Mouse (Mus musculus): ENCODE measurements around the gene Aco1.

GRCm38 (mm10) chr4:40102996-40103395 lies 39.9 kb upstream of the Aco1 start:
- no peak for TF ChIP-seq CTCF (IDR thresholded peaks at IDR 0.05; ENCODE audit: extremely low read depth, insufficient read depth, low read length)
- no peak for TF ChIP-seq POLR2A (IDR thresholded peaks at IDR 0.05; ENCODE audit: extremely low read depth, insufficient read depth, low read length)

Data from cortical plate, adult 2 months (tissue).